Mouse (Mus musculus): ENCODE measurements around the gene Nfe2l1. TPM values are rescaled to one million over a fixed set of nuclear protein-coding genes. Genes with fewer than 3 reads are reported as not detected.

Nfe2l1 gene
- polyA plus RNA-seq, 1 experiment from 2014 or later: 22.1 TPM

- Histone ChIP-seq H3K9ac (replicated peaks) (no peak overlapping the region), H3K4me2 (ENCODE audit: low read depth, low read length) (no peak overlapping the region), H3K36me3 (replicated peaks; ENCODE audit: insufficient read depth, low read length) (peaks cover 51% of the 10 kb centered on the region), H3K27me3 (ENCODE audit: insufficient read depth, low read length) (no peaks in the 10 kb centered on the region), H3K27ac (ENCODE audit: low read depth) (no peak overlapping the region), H3K4me3 (ENCODE audit: low read depth, low read length) (no peak overlapping the region), H3K9me3 (ENCODE audit: low read length) (no peaks in the 10 kb centered on the region), H3K4me1 (ENCODE audit: insufficient read depth) (no peaks in the 10 kb centered on the region)
- 92% methylated on average over 6 of the region's 6 CpGs for WGBS (ENCODE audit: insufficient replicate concordance)
- TF ChIP-seq EP300 (IDR thresholded peaks at IDR 0.05; ENCODE audit: low read depth) (no peak), CTCF (IDR thresholded peaks at IDR 0.05; ENCODE audit: low read depth) (no peak)
- DNase-seq (no peak), ATAC-seq (no peak)
Measured at GRCm38 (mm10) chr11:96809562-96810235, 20.1 kb downstream of the Nfe2l1 start.

- DNase-seq (no peak), ATAC-seq (no peak)
- peaks cover 60% of the 10 kb centered on the region for H3K36me3 ChIP-seq (replicated peaks; ENCODE audit: insufficient read depth, low read length)
- H3K27ac ChIP-seq (ENCODE audit: low read depth): no peak overlapping the region
- TF ChIP-seq EP300 (IDR thresholded peaks at IDR 0.05; ENCODE audit: low read depth) (no peak), CTCF (IDR thresholded peaks at IDR 0.05; ENCODE audit: low read depth) (peak; percentile 29; the same call in 1 of the 2 replicates)
- H3K4me1 ChIP-seq (ENCODE audit: insufficient read depth): no peaks in the 10 kb centered on the region
- no peaks in the 10 kb centered on the region for H3K27me3 ChIP-seq (ENCODE audit: insufficient read depth, low read length)
- no peak overlapping the region for H3K4me3 ChIP-seq (ENCODE audit: low read depth, low read length)
- no peaks in the 10 kb centered on the region for H3K9me3 ChIP-seq (ENCODE audit: low read length)
- no peak overlapping the region for H3K9ac ChIP-seq (replicated peaks)
- 55% methylated on average over 1 of the region's 1 CpGs for WGBS (ENCODE audit: insufficient replicate concordance)
- H3K4me2 ChIP-seq (ENCODE audit: low read depth, low read length): no peak overlapping the region
Measured at GRCm38 (mm10) chr11:96808066-96808465, 21.7 kb downstream of the Nfe2l1 start.

- DNase-seq (no peak), ATAC-seq (no peak)
- H3K27me3 ChIP-seq (ENCODE audit: insufficient read depth, low read length): no peaks in the 10 kb centered on the region
- no peak overlapping the region for H3K4me3 ChIP-seq (ENCODE audit: low read depth, low read length)
- H3K9ac ChIP-seq (replicated peaks): no peak overlapping the region
- WGBS (ENCODE audit: insufficient replicate concordance): 78% methylated on average over 5 of the region's 5 CpGs
- TF ChIP-seq CTCF (IDR thresholded peaks at IDR 0.05; ENCODE audit: low read depth) (no peak), EP300 (IDR thresholded peaks at IDR 0.05; ENCODE audit: low read depth) (no peak)
- H3K4me2 ChIP-seq (ENCODE audit: low read depth, low read length): no peak overlapping the region
- no peaks in the 10 kb centered on the region for H3K4me1 ChIP-seq (ENCODE audit: insufficient read depth)
- H3K36me3 ChIP-seq (replicated peaks; ENCODE audit: insufficient read depth, low read length): peaks cover 73% of the 10 kb centered on the region
- no peaks in the 10 kb centered on the region for H3K9me3 ChIP-seq (ENCODE audit: low read length)
- H3K27ac ChIP-seq (ENCODE audit: low read depth): no peak overlapping the region
Measured at GRCm38 (mm10) chr11:96805606-96806005, 24.2 kb downstream of the Nfe2l1 start.

- Histone ChIP-seq H3K4me2 (ENCODE audit: low read depth, low read length) (no peak overlapping the region), H3K27me3 (ENCODE audit: insufficient read depth, low read length) (no peaks in the 10 kb centered on the region), H3K9ac (replicated peaks) (no peak overlapping the region), H3K36me3 (replicated peaks; ENCODE audit: insufficient read depth, low read length) (peaks cover 43% of the 10 kb centered on the region), H3K4me3 (ENCODE audit: low read depth, low read length) (no peak overlapping the region), H3K9me3 (ENCODE audit: low read length) (no peaks in the 10 kb centered on the region), H3K27ac (ENCODE audit: low read depth) (no peak overlapping the region), H3K4me1 (ENCODE audit: insufficient read depth) (peaks cover 4% of the 10 kb centered on the region; the same call in 1 of the 2 replicates)
- TF ChIP-seq EP300 (IDR thresholded peaks at IDR 0.05; ENCODE audit: low read depth) (no peak), CTCF (IDR thresholded peaks at IDR 0.05; ENCODE audit: low read depth) (no peak)
- DNase-seq: no peak
- no peak for ATAC-seq
- WGBS (ENCODE audit: insufficient replicate concordance): 84% methylated on average over 2 of the region's 2 CpGs
Measured at GRCm38 (mm10) chr11:96799511-96799910, 30.3 kb downstream of the Nfe2l1 start.

- no peak overlapping the region for H3K9ac ChIP-seq (replicated peaks)
- no peak overlapping the region for H3K4me2 ChIP-seq (ENCODE audit: low read depth, low read length)
- ATAC-seq: no peak
- no peaks in the 10 kb centered on the region for H3K9me3 ChIP-seq (ENCODE audit: low read length)
- H3K4me3 ChIP-seq (ENCODE audit: low read depth, low read length): no peak overlapping the region
- no peaks in the 10 kb centered on the region for H3K27me3 ChIP-seq (ENCODE audit: insufficient read depth, low read length)
- H3K4me1 ChIP-seq (ENCODE audit: insufficient read depth): peaks cover 4% of the 10 kb centered on the region; the same call in 1 of the 2 replicates
- 71% methylated on average over 1 of the region's 1 CpGs for WGBS (ENCODE audit: insufficient replicate concordance)
- H3K36me3 ChIP-seq (replicated peaks; ENCODE audit: insufficient read depth, low read length): peaks cover 17% of the 10 kb centered on the region
- DNase-seq: no peak
- TF ChIP-seq EP300 (IDR thresholded peaks at IDR 0.05; ENCODE audit: low read depth): no peak
- TF ChIP-seq CTCF (IDR thresholded peaks at IDR 0.05; ENCODE audit: low read depth): peak; percentile 56
- H3K27ac ChIP-seq (ENCODE audit: low read depth): no peak overlapping the region
Measured at GRCm38 (mm10) chr11:96796586-96796985, 33.2 kb downstream of the Nfe2l1 start.

- no peak overlapping the region for H3K4me2 ChIP-seq (ENCODE audit: low read depth, low read length)
- H3K9ac ChIP-seq (replicated peaks): no peak overlapping the region
- H3K4me1 ChIP-seq (ENCODE audit: insufficient read depth): peaks cover 4% of the 10 kb centered on the region; the same call in 1 of the 2 replicates
- no peak overlapping the region for H3K4me3 ChIP-seq (ENCODE audit: low read depth, low read length)
- TF ChIP-seq EP300 (IDR thresholded peaks at IDR 0.05; ENCODE audit: low read depth) (no peak), CTCF (IDR thresholded peaks at IDR 0.05; ENCODE audit: low read depth) (no peak)
- DNase-seq (no peak), ATAC-seq (no peak)
- peaks cover 13% of the 10 kb centered on the region for H3K36me3 ChIP-seq (replicated peaks; ENCODE audit: insufficient read depth, low read length)
- WGBS (ENCODE audit: insufficient replicate concordance): 80% methylated on average over 2 of the region's 2 CpGs
- no peaks in the 10 kb centered on the region for H3K9me3 ChIP-seq (ENCODE audit: low read length)
- H3K27me3 ChIP-seq (ENCODE audit: insufficient read depth, low read length): no peaks in the 10 kb centered on the region
- H3K27ac ChIP-seq (ENCODE audit: low read depth): no peak overlapping the region
Measured at GRCm38 (mm10) chr11:96796081-96796480, 33.7 kb downstream of the Nfe2l1 start.

All from liver, postnatal 0 days (tissue).